Mouse (Mus musculus): Measurements from ENCODE around the gene Olfr761. TPM values are rescaled to one million over a fixed set of nuclear protein-coding genes. Genes with fewer than 3 reads are reported as not detected.
"Not testable (repeated sequence)": the region's sequence is repeated elsewhere in the genome, so short reads cannot be mapped to it uniquely, and the experiment has no call there.

The Olfr761 gene
- not detected for total RNA-seq (2021)
- long read RNA-seq, experiment 1, result 0 reads
- long read RNA-seq, experiment 2, result 0 reads

DNA sequence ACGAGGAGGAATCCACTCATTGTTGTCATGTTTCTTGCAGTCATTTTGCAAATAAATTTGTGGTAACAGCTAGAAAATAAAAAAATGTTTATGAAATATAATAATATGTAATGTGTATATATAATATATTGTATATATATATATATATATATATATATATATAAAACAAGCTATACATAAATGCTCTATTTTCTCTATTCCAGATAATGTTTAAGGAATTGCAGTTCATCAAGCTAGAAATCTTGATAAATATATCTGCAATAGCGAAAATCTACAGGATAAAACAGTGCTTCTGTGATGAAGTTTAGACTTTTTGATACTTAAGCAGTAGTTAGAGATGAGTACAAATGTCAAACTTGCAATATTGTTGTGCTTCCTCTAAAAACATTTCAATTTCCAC is at the start of gene Olfr761:
TSS of gene Olfr761 (minus strand) at position 101 of the 400 bp plus-strand sequence.
- no peak for DNase-seq (ENCODE audit: low spot score in 2 of 2)

DNA sequence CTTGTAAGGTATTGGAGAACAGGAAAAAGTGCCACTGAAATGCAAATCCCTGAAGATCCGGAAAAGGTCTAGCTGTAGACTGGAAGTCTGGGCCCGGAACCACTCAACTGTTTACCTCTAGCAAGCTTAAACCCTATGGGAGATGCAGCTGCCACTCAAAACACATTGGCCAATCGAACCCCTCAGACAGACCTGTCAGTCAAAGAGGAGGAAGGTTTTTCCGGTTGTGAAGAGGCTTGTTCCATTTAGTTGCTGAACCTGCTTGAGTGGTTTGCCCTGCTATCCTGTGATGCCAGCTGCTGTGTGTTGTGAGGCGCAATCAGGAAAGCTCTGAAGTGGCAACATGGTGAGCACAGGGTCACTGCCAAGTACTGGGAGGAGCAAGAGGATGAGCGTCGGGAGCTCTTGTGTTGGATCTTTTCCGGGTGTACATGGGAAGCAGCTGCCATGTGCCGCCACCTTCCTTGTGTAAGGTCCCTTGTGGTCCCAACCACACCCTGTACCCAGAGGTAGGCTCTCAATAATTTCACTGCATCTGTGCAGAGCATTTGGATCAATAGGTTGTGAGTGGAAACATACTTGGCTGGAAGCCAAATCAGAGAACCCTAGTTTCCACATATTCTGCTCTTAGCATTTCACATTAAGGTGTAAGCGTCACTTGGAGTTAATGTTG is 42.9 kb upstream of the Olfr761 start:
- DNase-seq (ENCODE audit: low spot score in 2 of 2), result no peak

DNA sequence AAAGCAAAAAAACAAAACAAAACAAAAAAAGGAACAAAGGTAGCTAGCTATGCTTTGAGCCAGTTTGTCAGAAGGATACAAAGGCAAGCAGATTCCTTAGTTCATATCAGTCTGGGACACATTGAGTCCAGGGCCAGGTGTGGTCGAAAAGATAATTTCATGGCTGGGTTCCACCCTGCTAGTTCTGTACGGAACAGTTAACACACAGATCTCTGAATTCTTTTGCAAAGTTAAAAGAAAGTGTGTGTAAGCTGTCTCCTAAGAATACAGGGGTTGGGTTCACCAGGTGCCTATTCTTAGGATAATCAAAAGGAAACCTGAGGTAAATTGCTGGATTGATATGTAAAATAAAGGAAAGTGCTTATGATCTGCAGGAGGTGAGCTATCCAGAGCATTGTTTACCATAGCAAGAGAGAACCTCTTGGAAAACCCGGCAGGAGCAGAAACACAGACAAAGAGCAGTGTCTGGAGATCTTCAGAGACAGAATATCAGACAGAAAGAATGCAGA is 37.6 kb upstream of the Olfr761 start:
- DNase-seq (ENCODE audit: low spot score in 2 of 2), result no peak

DNA sequence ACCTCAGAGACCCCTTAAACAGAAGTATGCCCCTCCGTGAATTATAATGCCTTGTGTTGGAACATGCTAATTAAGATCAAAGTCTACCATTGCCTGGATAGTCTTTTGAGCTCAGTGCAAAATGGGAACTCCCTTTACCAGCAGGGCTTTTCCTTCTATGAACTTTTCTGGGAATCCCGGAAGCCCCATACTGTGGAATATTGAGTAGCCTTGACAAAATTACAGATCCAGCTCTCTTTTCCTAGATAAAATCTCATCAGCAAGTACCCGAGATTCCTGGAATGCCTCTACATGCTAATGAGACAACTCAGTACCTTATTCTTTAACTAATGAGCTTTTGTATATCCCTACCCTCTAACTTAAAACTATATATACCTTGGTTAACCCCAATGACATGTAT is 20.7 kb upstream of the Olfr761 start:
- DNase-seq (ENCODE audit: low spot score in 2 of 2), result no peak

DNA sequence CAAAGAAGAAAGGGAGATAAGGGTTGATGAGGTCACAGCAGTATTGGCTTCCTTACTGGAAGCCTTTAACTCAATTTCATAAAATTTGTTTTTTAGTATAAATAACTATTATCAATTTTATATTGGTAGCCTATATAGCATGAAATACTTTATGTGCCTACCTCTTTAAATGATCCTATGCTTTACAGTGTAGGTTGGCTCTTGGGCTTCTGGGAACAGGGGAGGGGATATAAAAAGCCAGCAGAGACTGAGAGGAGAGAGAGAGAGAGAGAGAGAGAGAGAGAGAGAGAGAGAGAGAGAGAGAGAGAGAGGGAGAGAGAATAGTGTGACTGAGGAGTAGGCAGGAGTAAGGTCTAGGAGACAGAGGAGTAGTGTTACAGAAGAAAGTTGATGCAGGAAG is 32.6 kb downstream of the Olfr761 start, which contains the start of gene Olfr128:
TSS of gene Olfr128 (plus strand) at position 301 of the 400 bp plus-strand sequence.
- no peak for DNase-seq (ENCODE audit: low spot score in 2 of 2)

DNA sequence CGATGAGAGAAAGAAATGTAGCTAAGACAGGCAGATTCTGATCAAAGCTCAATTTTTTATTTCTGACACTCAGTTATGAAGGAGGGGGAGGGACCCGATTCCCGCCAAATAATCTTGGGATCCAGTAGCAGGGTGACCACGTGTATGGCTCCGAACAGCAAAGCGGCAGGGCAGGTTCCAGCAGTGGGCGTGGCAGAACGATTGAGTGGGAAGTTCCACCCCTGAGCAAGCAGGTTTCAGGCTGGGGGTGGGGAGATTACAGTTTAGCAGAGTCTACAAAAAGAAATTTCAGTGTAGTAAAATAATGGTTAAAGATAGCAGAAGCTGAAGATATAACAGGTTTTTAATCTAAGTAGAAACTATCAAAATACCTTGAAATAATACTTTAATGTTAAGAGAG is 46.1 kb downstream of the Olfr761 start:
- DNase-seq (ENCODE audit: low spot score in 2 of 2), result not testable (repeated sequence)

Other genes starting within 250 kb of the Olfr761 start
- not detected for gene Olfr120, start 231.3 kb downstream of the Olfr761 start, total RNA-seq (2021)
- gene Olfr121, start 204.2 kb downstream of the Olfr761 start, total RNA-seq (2021), result not detected
- not detected for gene Olfr122, start 184.5 kb downstream of the Olfr761 start, total RNA-seq (2021)
- gene Olfr123, start 159.6 kb downstream of the Olfr761 start, total RNA-seq (2021), result not detected
- not detected for gene Olfr124, start 153.2 kb downstream of the Olfr761 start, total RNA-seq (2021)
- gene Olfr125, start 120.1 kb downstream of the Olfr761 start, total RNA-seq (2021), result not detected
- not detected for gene Olfr126, start 105.6 kb downstream of the Olfr761 start, total RNA-seq (2021)
- gene Olfr127, start 52.6 kb downstream of the Olfr761 start, total RNA-seq (2021), result not detected
- gene Olfr128, start 32.5 kb downstream of the Olfr761 start, total RNA-seq (2021), result not detected
- gene Olfr129, start 107.0 kb upstream of the Olfr761 start, total RNA-seq (2021), result not detected
- gene Olfr130, start 110.8 kb upstream of the Olfr761 start, total RNA-seq (2021), result not detected
- not detected for gene Olfr131, start 135.6 kb upstream of the Olfr761 start, total RNA-seq (2021)
- gene Olfr132, start 181.4 kb upstream of the Olfr761 start, total RNA-seq (2021), result not detected
- gene Olfr133, start 192.2 kb upstream of the Olfr761 start, total RNA-seq (2021), result not detected
- not detected for gene Olfr134, start 218.3 kb upstream of the Olfr761 start, total RNA-seq (2021)